Mouse (Mus musculus) limb, embryonic 14.5 days (tissue): ENCODE results near the gene Dnm1. TPM values are rescaled to one million over a fixed set of nuclear protein-coding genes. Genes with fewer than 3 reads are reported as not detected.

Source experiments
- ATAC-seq: fragments of 200-750 bp; cut with Nextera tagmentation; 2 replicates; pipeline ENCODE4 v1.8.0; 2017; ENCODE audit warnings: low read depth, moderate number of reproducible peaks, moderate TSS enrichment; ENCODE audit not compliant: low FRiP score
- DNase-seq: peaks from one replicate; pipeline ENCODE4 v3.0.0-alpha.2; 2015; ENCODE audit warnings: low spot score
- H3K27ac ChIP-seq: fragments of 300-500 bp; sonication (generic); replicated peaks from 2 replicates; pipeline ENCODE4 v1.5.1; 2014; ENCODE audit warnings: low read depth, mild to moderate bottlenecking, low read length, moderate library complexity, mixed read lengths
- H3K27me3 ChIP-seq: fragments of 300-500 bp; sonication (generic); 2 replicates; pipeline ENCODE4 v1.6.1; 2014; ENCODE audit warnings: low read length, mixed read lengths; ENCODE audit not compliant: control insufficient read depth, insufficient read depth
- H3K36me3 ChIP-seq: fragments of 300-500 bp; sonication (generic); 2 replicates; pipeline ENCODE4 v1.6.1; 2014; ENCODE audit warnings: mild to moderate bottlenecking, low read length, moderate library complexity, mixed read lengths; ENCODE audit not compliant: control insufficient read depth, insufficient read depth
- H3K4me1 ChIP-seq: fragments of 300-500 bp; sonication (generic); 2 replicates; pipeline ENCODE4 v1.6.1; 2014; ENCODE audit warnings: antibody characterized with exemption, low read length, mixed read lengths; ENCODE audit not compliant: control insufficient read depth, insufficient read depth
- H3K4me2 ChIP-seq: fragments of 300-500 bp; sonication (generic); replicated peaks from 2 replicates; pipeline ENCODE4 v1.6.1; 2014; ENCODE audit warnings: low read depth, mild to moderate bottlenecking, low read length, moderate library complexity; ENCODE audit not compliant: severe bottlenecking
- H3K4me3 ChIP-seq: fragments of 300-500 bp; sonication (generic); replicated peaks from 2 replicates; pipeline ENCODE4 v1.5.1; 2014; ENCODE audit warnings: low read length
- H3K9ac ChIP-seq: fragments of 300-500 bp; sonication (generic); 2 replicates; pipeline ENCODE4 v1.6.1; 2014; ENCODE audit warnings: mild to moderate bottlenecking, low read depth, low read length, moderate library complexity; ENCODE audit not compliant: severe bottlenecking
- H3K9me3 ChIP-seq: fragments of 300-500 bp; sonication (generic); 2 replicates; pipeline ENCODE4 v1.6.1; 2016; ENCODE audit warnings: low read length; ENCODE audit not compliant: control insufficient read depth
- POLR2A ChIP-seq: fragments of 200-500 bp; IDR thresholded peaks from 2 replicates; pipeline ENCODE4 v1.8.0; 2012; ENCODE audit warnings: inconsistent platforms, mild to moderate bottlenecking, moderate library complexity, borderline replicate concordance; ENCODE audit not compliant: insufficient read depth, insufficient read length; ENCODE audit errors: extremely low read depth
- WGBS: fragments of 180-500 bp; shearing (Covaris S2); extraction: QIAGEN DNeasy Blood & Tissue Kit; methylation state at CpG from one replicate; pipeline ENCODE4 v1.1.7; 2014; 5-methylcytosine and 5-hydroxymethylcytosine counted together
- polyA plus RNA-seq, 2 experiments: library from polyadenylated mRNA; depleted of rRNA in 1 of 2; stranded (reverse) in 1 of 2; unstranded in 1 of 2; fragments of >200 nt; fragmentation: Nextera tagmentation in 1 of 2; extraction: Ambion mirVana in 1 of 2; gene quantifications; 2 replicates each; pipeline versions ENCODE4 v1.2.1 to v1.2.3; 2012 to 2014

Gene Dnm1
- polyA plus RNA-seq, 2 experiments = 46.0 to 318 TPM

- Histone ChIP-seq H3K27ac (no peak overlapping the region), H3K36me3 (peaks cover 39% of the 10 kb centered on the region)
- 89% methylated on average over 2 of the region's 2 CpGs for WGBS
These were observed 9.8 kb downstream of the Dnm1 start for GRCm38 (mm10) chr2:32343351-32343671.

GRCm38 (mm10) chr2:32342539-32343350 is 10.4 kb downstream of the Dnm1 start:
- no peaks in the 10 kb centered on the region for H3K9me3 ChIP-seq
- H3K4me3 ChIP-seq = no peak overlapping the region
- ATAC-seq = no peak
- no peak overlapping the region for H3K9ac ChIP-seq
- H3K27ac ChIP-seq = no peak overlapping the region
- no peak for DNase-seq
- H3K4me1 ChIP-seq = 0 out of 2 replicates have a peak, but pooled peaks cover 2% of the 10 kb centered on the region
- H3K27me3 ChIP-seq = no peaks in the 10 kb centered on the region
- no peak for TF ChIP-seq POLR2A
- no peak overlapping the region for H3K4me2 ChIP-seq
- WGBS = 75% methylated on average over 6 of the region's 6 CpGs
- H3K36me3 ChIP-seq = peaks cover 40% of the 10 kb centered on the region

More at GRCm38 (mm10) chr2:32343351-32343671, 9.8 kb downstream of the Dnm1 start:
- H3K4me1 ChIP-seq = 0 out of 2 replicates have a peak, but pooled peaks cover 2% of the 10 kb centered on the region
- no peak overlapping the region for H3K4me2 ChIP-seq
- ATAC-seq = no peak
- TF ChIP-seq POLR2A = no peak
- H3K9ac ChIP-seq = no peak overlapping the region
- DNase-seq = no peak
- H3K9me3 ChIP-seq = no peaks in the 10 kb centered on the region
- no peak overlapping the region for H3K4me3 ChIP-seq
- no peaks in the 10 kb centered on the region for H3K27me3 ChIP-seq

- Histone ChIP-seq H3K27me3 (no peaks in the 10 kb centered on the region), H3K9me3 (no peaks in the 10 kb centered on the region), H3K9ac (no peak overlapping the region), H3K4me1 (0 out of 2 replicates have a peak, but pooled peaks cover 2% of the 10 kb centered on the region), H3K4me2 (no peak overlapping the region), H3K36me3 (peaks cover 47% of the 10 kb centered on the region), H3K27ac (no peak overlapping the region), H3K4me3 (no peak overlapping the region)
- DNase-seq (no peak), ATAC-seq (no peak)
- WGBS = 88% methylated on average over 4 of the region's 4 CpGs
- no peak for TF ChIP-seq POLR2A
These were observed 11.1 kb downstream of the Dnm1 start for GRCm38 (mm10) chr2:32342039-32342438.

- Histone ChIP-seq H3K36me3 (peaks cover 47% of the 10 kb centered on the region), H3K4me2 (no peak overlapping the region), H3K9me3 (no peaks in the 10 kb centered on the region), H3K27ac (no peak overlapping the region), H3K27me3 (no peaks in the 10 kb centered on the region), H3K4me3 (no peak overlapping the region), H3K9ac (no peak overlapping the region), H3K4me1 (0 out of 2 replicates have a peak, but pooled peaks cover 2% of the 10 kb centered on the region)
- DNase-seq (no peak), ATAC-seq (no peak)
- 82% methylated on average over 4 of the region's 4 CpGs for WGBS
- TF ChIP-seq POLR2A = no peak
These were observed 11.6 kb downstream of the Dnm1 start for GRCm38 (mm10) chr2:32341634-32341939.

- Histone ChIP-seq H3K9ac (no peak overlapping the region), H3K27ac (no peak overlapping the region), H3K27me3 (no peaks in the 10 kb centered on the region), H3K4me3 (no peak overlapping the region), H3K4me2 (no peak overlapping the region), H3K9me3 (no peaks in the 10 kb centered on the region), H3K4me1 (0 out of 2 replicates have a peak, but pooled peaks cover 2% of the 10 kb centered on the region), H3K36me3 (peaks cover 51% of the 10 kb centered on the region)
- ATAC-seq (no peak), DNase-seq (no peak)
- 76% methylated on average over 13 of the region's 13 CpGs for WGBS
- TF ChIP-seq POLR2A = no peak
These were observed 12.1 kb downstream of the Dnm1 start for GRCm38 (mm10) chr2:32340836-32341633.
